Mouse (Mus musculus) hindbrain, postnatal 0 days (tissue): ENCODE measurements at regions not wholly inside any gene's neighbourhood (a gene's known extent, or its start where the extent isn't known, plus 50 kb on each side); places are given as distances from the start of the nearest gene placed in this dataset.

Experiments
- ATAC-seq: fragments of 200-750 bp; cut with Nextera tagmentation; 2 replicates; pipeline ENCODE4 v1.8.0; 2017; ENCODE audit warnings: mild to moderate bottlenecking, moderate TSS enrichment, moderate library complexity
- DNase-seq: peaks from one replicate; pipeline ENCODE4 v3.0.0-alpha.2; 2015; ENCODE audit warnings: low spot score
- H3K27ac ChIP-seq: fragments of 300-500 bp; sonication (generic); 2 replicates; pipeline ENCODE4 v1.5.1; 2014; ENCODE audit warnings: mild to moderate bottlenecking
- H3K27me3 ChIP-seq: fragments of 300-500 bp; sonication (generic); 2 replicates; pipeline ENCODE4 v1.6.1; 2014; ENCODE audit warnings: low read length, mixed read lengths; ENCODE audit not compliant: insufficient read depth
- H3K36me3 ChIP-seq: fragments of 300-500 bp; sonication (generic); 2 replicates; pipeline ENCODE4 v1.6.1; 2014; ENCODE audit warnings: low read length, mixed read lengths; ENCODE audit not compliant: insufficient read depth
- H3K4me1 ChIP-seq: fragments of 300-500 bp; sonication (generic); 2 replicates; pipeline ENCODE4 v1.6.1; 2014; ENCODE audit warnings: antibody characterized with exemption, low read length, mixed read lengths; ENCODE audit not compliant: insufficient read depth
- H3K4me2 ChIP-seq: fragments of 300-500 bp; sonication (generic); 2 replicates; pipeline ENCODE4 v1.6.1; 2014; ENCODE audit warnings: low read depth, mild to moderate bottlenecking, low read length, moderate library complexity, mixed read lengths
- H3K4me3 ChIP-seq: fragments of 300-500 bp; sonication (generic); 2 replicates; pipeline ENCODE4 v1.5.1; 2014; ENCODE audit warnings: low read length
- H3K9ac ChIP-seq: fragments of 300-500 bp; sonication (generic); replicated peaks from 2 replicates; pipeline ENCODE4 v1.6.1; 2014; ENCODE audit warnings: mild to moderate bottlenecking, low read length, moderate library complexity, mixed read lengths
- H3K9me3 ChIP-seq: fragments of 300-500 bp; sonication (generic); 2 replicates; pipeline ENCODE4 v1.6.1; 2016; ENCODE audit warnings: low read length, mixed read lengths
- CTCF ChIP-seq: IDR thresholded peaks from 2 replicates; pipeline ENCODE4 v1.5.1; 2016; ENCODE audit warnings: antibody characterized with exemption, control low read depth, low read depth
- WGBS: fragments of 180-500 bp; shearing (Covaris S2); extraction: QIAGEN DNeasy Blood & Tissue Kit; methylation state at CpG from one replicate; pipeline ENCODE4 v1.1.7; 2014; 5-methylcytosine and 5-hydroxymethylcytosine counted together

DNA sequence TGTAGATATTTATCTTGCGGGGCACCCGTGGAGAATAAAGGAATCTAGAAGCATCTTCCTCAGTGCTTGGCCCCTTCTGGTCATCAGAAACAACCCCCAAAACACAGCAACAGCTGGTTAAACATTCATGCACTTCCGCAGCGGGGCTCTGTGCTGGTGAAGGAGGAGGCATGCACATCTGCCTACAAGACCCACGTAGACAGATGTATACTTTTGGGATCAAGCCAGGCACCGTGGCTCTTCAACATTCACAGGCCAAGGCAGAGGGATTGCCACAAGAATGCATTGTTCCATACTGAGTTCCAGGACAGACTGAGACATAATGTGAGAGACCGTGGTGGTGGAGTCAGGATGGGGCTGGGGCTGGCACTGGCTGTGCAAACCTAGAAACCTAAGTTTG, 103.0 kb upstream of the Tmem260 start:
- DNase-seq: no peak
- Histone ChIP-seq H3K9ac (no peak overlapping the region), H3K27me3 (no peaks in the 10 kb centered on the region), H3K36me3 (no peaks in the 10 kb centered on the region), H3K4me3 (no peak overlapping the region), H3K4me1 (no peaks in the 10 kb centered on the region), H3K27ac (no peak overlapping the region), H3K4me2 (no peak overlapping the region), H3K9me3 (no peaks in the 10 kb centered on the region)
- no peak for ATAC-seq
- 61% methylated on average over 7 of the region's 7 CpGs for whole genome bisulfite sequencing
- TF ChIP-seq CTCF: no peak

DNA sequence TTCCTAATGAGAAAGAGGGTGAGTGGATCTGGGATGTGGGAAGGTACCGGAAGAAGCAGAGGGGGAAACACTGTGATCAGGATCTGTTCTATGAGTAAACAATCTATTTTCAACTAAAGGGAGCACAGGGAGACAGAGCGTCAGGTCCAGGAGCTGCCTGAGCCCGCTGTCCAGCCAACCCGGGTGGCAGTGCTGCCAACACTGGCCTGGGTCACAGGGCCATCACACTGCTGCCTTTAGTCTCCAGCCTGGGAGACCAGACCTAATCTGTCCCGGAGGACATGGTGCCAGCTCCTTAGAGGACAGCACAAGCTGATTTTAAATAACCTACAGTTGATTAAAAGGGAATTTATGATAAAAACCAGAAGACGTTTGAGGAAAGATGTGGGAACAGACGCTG, 100.0 kb upstream of the Tmem260 start:
- no peak overlapping the region for H3K4me2 ChIP-seq
- no peak overlapping the region for H3K27ac ChIP-seq
- H3K9ac ChIP-seq: no peak overlapping the region
- no peak for TF ChIP-seq CTCF
- WGBS: 82% methylated on average over 7 of the region's 7 CpGs
- no peaks in the 10 kb centered on the region for H3K4me1 ChIP-seq
- no peak overlapping the region for H3K4me3 ChIP-seq
- H3K36me3 ChIP-seq: no peaks in the 10 kb centered on the region
- H3K9me3 ChIP-seq: no peaks in the 10 kb centered on the region
- H3K27me3 ChIP-seq: no peaks in the 10 kb centered on the region
- ATAC-seq (no peak), DNase-seq (no peak)

DNA sequence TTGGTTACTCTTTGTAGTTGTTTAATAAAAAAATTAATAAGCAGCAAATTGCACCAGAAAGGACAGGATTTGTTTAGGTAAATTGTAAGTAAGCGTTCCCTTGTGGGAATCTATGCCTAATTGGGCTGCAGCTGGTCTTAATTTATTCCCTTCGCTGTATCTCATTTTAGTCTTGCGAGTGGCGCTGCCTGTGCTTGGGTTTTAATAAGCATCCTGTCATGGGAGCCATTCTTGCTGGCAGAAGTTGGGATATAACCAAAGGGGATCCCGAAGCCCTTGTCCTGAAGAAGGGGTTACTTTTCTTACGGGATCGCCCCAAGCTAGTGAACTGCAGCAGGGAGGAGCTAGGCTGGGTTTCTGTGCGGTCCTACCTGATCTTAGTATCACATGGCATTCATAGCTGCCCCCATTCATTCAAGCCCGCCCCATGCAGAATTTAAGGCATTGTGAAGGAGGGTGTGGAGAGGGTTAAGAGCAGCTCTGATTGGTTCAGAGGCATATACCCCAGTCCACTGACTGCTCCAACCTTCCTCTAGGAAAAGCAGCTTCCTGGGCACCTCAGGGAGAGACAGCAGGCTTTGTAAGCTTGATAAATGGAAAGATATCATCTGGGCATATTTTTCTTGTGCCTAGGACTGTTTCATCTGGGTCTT, 96.4 kb upstream of the Tmem260 start:
- H3K27ac ChIP-seq: no peak overlapping the region
- no peak overlapping the region for H3K4me3 ChIP-seq
- no peaks in the 10 kb centered on the region for H3K4me1 ChIP-seq
- ATAC-seq (peak; percentile 15; the same call in 1 of the 2 replicates), DNase-seq (peak; percentile 20)
- 64% methylated on average over 9 of the region's 9 CpGs for WGBS
- no peak for TF ChIP-seq CTCF
- H3K9me3 ChIP-seq: no peaks in the 10 kb centered on the region
- no peak overlapping the region for H3K4me2 ChIP-seq
- no peak overlapping the region for H3K9ac ChIP-seq
- H3K27me3 ChIP-seq: no peaks in the 10 kb centered on the region
- H3K36me3 ChIP-seq: no peaks in the 10 kb centered on the region

DNA sequence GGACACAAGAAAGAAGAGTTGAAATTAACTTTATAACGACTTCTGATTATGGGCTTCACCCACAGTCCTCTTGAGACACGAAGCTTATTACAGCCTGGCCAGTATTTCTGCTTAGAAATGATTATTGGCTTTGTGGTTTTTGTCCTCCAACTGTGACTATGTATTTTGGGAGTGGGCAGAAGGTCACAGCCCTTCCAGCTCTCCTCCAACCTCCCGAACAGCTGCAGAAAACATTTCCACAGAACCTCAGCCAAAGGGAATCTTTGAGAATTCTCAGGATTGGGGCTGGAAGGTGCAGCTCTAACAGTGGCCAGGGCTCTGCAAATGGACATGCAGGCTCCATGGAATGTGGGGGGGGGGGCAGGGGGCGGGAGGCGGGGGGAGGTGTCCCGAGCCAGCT, 94.3 kb upstream of the Tmem260 start:
- 67% methylated on average over 6 of the region's 6 CpGs for WGBS
- Histone ChIP-seq H3K4me1 (no peaks in the 10 kb centered on the region), H3K36me3 (no peaks in the 10 kb centered on the region)

DNA sequence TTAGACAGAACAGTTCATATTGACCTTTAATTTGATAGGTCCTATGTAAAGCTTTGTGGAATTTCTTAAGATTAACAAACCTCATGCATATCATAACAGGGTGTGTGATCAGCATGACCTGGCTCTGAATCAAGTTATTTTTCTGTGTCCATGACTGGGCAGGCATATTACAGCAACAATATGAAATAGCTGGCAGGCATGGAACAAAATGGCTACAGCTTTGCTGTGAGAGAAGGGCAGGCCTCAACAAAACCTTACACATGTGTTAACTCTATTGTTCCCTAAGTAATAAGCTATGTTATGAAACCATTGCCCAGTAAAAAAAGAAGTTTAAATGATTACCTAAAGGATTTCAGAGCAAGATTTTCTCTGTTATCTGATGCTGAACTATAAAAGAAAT, 93.1 kb upstream of the Tmem260 start:
- H3K9ac ChIP-seq: no peak overlapping the region
- no peak for TF ChIP-seq CTCF
- H3K27me3 ChIP-seq: no peaks in the 10 kb centered on the region
- H3K4me1 ChIP-seq: no peaks in the 10 kb centered on the region
- H3K4me3 ChIP-seq: no peak overlapping the region
- H3K9me3 ChIP-seq: no peaks in the 10 kb centered on the region
- no peaks in the 10 kb centered on the region for H3K36me3 ChIP-seq
- no peak overlapping the region for H3K27ac ChIP-seq
- ATAC-seq: no peak
- H3K4me2 ChIP-seq: no peak overlapping the region
- DNase-seq: no peak

More for the DNA sequence above, 94.3 kb upstream of the Tmem260 start:
- no peak for DNase-seq
- no peak overlapping the region for H3K4me2 ChIP-seq
- no peaks in the 10 kb centered on the region for H3K27me3 ChIP-seq
- H3K9ac ChIP-seq: no peak overlapping the region
- no peak for ATAC-seq
- H3K9me3 ChIP-seq: no peaks in the 10 kb centered on the region
- H3K4me3 ChIP-seq: no peak overlapping the region
- TF ChIP-seq CTCF: no peak
- H3K27ac ChIP-seq: no peak overlapping the region

DNA sequence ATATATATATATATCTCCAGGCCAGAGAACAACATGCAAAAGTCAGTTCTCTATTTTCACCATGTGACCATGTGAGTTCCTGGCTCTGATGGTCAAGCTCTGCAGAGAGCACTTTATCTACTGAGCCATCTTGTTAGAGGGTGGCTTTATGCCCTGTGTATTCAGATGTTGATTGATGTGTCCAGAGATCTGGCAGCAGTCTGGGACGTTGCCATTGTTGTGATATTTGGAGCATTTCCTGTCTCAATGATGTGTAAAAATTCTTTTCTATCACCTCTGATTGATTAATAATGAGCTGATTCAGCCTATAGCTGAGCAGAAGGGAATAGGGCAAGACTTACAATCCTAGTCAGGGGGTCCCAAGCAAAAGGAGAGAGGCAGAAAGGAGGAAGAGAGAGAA, 91.7 kb upstream of the Tmem260 start:
- DNase-seq: no peak
- Histone ChIP-seq H3K9me3 (no peaks in the 10 kb centered on the region), H3K27me3 (no peaks in the 10 kb centered on the region), H3K36me3 (no peaks in the 10 kb centered on the region), H3K27ac (no peak overlapping the region), H3K4me1 (no peaks in the 10 kb centered on the region), H3K4me2 (no peak overlapping the region), H3K4me3 (no peak overlapping the region), H3K9ac (no peak overlapping the region)
- ATAC-seq: no peak
- 31% methylated on average over 1 of the region's 1 CpGs for WGBS
- no peak for TF ChIP-seq CTCF

DNA sequence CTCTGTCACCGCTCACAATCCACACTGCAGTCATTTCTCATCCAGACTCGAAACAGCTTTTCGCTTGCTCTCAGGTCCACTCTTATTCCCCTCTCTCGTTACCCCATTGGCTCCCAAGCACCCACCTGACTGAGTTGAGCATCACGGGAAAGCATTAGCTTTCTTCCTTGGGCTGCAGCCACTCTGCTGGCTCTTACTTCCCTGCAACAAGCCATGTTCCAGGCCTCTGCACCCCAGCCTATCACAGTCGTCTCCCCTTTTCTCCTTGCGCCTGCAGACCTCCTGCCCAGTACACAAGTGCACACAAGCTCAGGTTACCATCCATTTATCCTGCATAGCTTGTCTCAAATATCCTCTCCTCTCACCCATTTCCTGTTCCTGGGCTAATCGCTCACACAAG, 88.5 kb upstream of the Tmem260 start:
- Histone ChIP-seq H3K9ac (no peak overlapping the region), H3K4me1 (no peaks in the 10 kb centered on the region), H3K4me2 (no peak overlapping the region), H3K27me3 (no peaks in the 10 kb centered on the region), H3K36me3 (no peaks in the 10 kb centered on the region), H3K4me3 (no peak overlapping the region), H3K9me3 (no peaks in the 10 kb centered on the region), H3K27ac (no peak overlapping the region)
- WGBS: 80% methylated on average over 8 of the region's 8 CpGs
- ATAC-seq (no peak), DNase-seq (no peak)
- TF ChIP-seq CTCF: no peak
